Mouse (Mus musculus) layer of hippocampus, postnatal 14 days (tissue): ENCODE measurements around the gene Pum2. TPM values are rescaled to one million over a fixed set of nuclear protein-coding genes. Genes with fewer than 3 reads are reported as not detected.

ENCODE experiments used
- DNase-seq, 2 experiments: peaks; one replicate each; pipeline ENCODE4 v3.0.0; 2021 to 2022; ENCODE audit warnings: low spot score in 2 of 2, mixed read lengths in 1 of 2
- total RNA-seq, 2 experiments: library from RNA; stranded (reverse); gene quantifications; 2 replicates each; pipeline ENCODE4 v1.2.3; 2021

The Pum2 gene
- total RNA-seq, 2 experiments from 2014 or later = 161 to 163 TPM

GRCm38 (mm10) chr12:8786984-8787730 is 113.2 kb downstream of the Pum2 start:
- DNase-seq = no peak

- DNase-seq = no peak
Measured at GRCm38 (mm10) chr12:8788469-8788868, 114.5 kb downstream of the Pum2 start.

- DNase-seq = no peak
Measured at GRCm38 (mm10) chr12:8790615-8791014, 116.7 kb downstream of the Pum2 start.

GRCm38 (mm10) chr12:8793410-8794051 is 119.6 kb downstream of the Pum2 start:
- DNase-seq = no peak

- no peak for DNase-seq
Measured at GRCm38 (mm10) chr12:8797936-8798335, 124.0 kb downstream of the Pum2 start.

- DNase-seq = no peak
Measured at GRCm38 (mm10) chr12:8798486-8799020, 124.6 kb downstream of the Pum2 start.

Other genes starting within 250 kb of the Pum2 start
- gene Rhob, start 174.1 kb upstream of the Pum2 start, total RNA-seq = 100 to 1,000 TPM; 387 to 396 TPM
- not detected for gene Slc7a15, start 75.1 kb upstream of the Pum2 start, total RNA-seq
- gene Sdc1, start 97.2 kb downstream of the Pum2 start, total RNA-seq = 1 to 10 TPM; 1.6 to 3.2 TPM
- gene Laptm4a, start 247.5 kb downstream of the Pum2 start, total RNA-seq = 100 to 1,000 TPM; 227 to 239 TPM